Mouse (Mus musculus) liver, embryonic 14.5 days (tissue): Measurements from ENCODE around the gene Donson. TPM values are rescaled to one million over a fixed set of nuclear protein-coding genes. Genes with fewer than 3 reads are reported as not detected.

Experiments
- ATAC-seq: fragments of 200-750 bp; cut with Nextera tagmentation; 2 replicates; pipeline ENCODE4 v1.8.0; 2017; ENCODE audit warnings: moderate number of reproducible peaks, mild to moderate bottlenecking, moderate library complexity; ENCODE audit not compliant: insufficient read depth
- DNase-seq, 3 experiments: peaks; one replicate each; pipeline ENCODE4 v3.0.0-alpha.2; 2012 to 2013; ENCODE audit warnings: low read depth in 3 of 3, low spot score in 3 of 3
- H3K27ac ChIP-seq: fragments of 300-500 bp; sonication (generic); 2 replicates; pipeline ENCODE4 v1.5.1; 2014; ENCODE audit warnings: moderate library complexity, mild to moderate bottlenecking, control low read depth, inconsistent platforms
- H3K27me3 ChIP-seq: fragments of 300-500 bp; sonication (generic); 2 replicates; pipeline ENCODE4 v1.6.1; 2014; ENCODE audit warnings: mild to moderate bottlenecking, low read length, moderate library complexity; ENCODE audit not compliant: control insufficient read depth, insufficient read depth
- H3K36me3 ChIP-seq: fragments of 300-500 bp; sonication (generic); replicated peaks from 2 replicates; pipeline ENCODE4 v1.6.1; 2014; ENCODE audit warnings: low read depth; ENCODE audit not compliant: control insufficient read depth, insufficient read depth
- H3K4me1 ChIP-seq, 2 experiments: fragments of 200-500 bp in 1 of 2; fragments of 300-500 bp in 1 of 2; sonication (generic) in 1 of 2; replicated peaks; 2 replicates each; pipeline ENCODE4 v1.6.1; 2012 to 2014; ENCODE audit warnings: antibody characterized with exemption in 1 of 2, inconsistent platforms in 1 of 2, low read length in 1 of 2; ENCODE audit not compliant: control insufficient read depth in 2 of 2, insufficient read depth in 2 of 2
- H3K4me2 ChIP-seq: fragments of 300-500 bp; sonication (generic); 2 replicates; pipeline ENCODE4 v1.6.1; 2014; ENCODE audit warnings: low read depth, mild to moderate bottlenecking, control low read depth, moderate library complexity
- H3K4me3 ChIP-seq, 2 experiments: fragments of 200-500 bp in 1 of 2; fragments of 300-500 bp in 1 of 2; sonication (generic) in 1 of 2; 2 replicates each; pipeline ENCODE4 v1.5.1; 2012 to 2014; ENCODE audit warnings: low read depth in 2 of 2, low read length in 2 of 2, mild to moderate bottlenecking in 2 of 2, control low read depth in 1 of 2, inconsistent platforms in 1 of 2, moderate library complexity in 1 of 2; ENCODE audit not compliant: insufficient read depth in 1 of 2
- H3K9ac ChIP-seq: fragments of 300-500 bp; sonication (generic); replicated peaks from 2 replicates; pipeline ENCODE4 v1.6.1; 2014; ENCODE audit warnings: mild to moderate bottlenecking, control low read depth, moderate library complexity
- H3K9me3 ChIP-seq: fragments of 300-500 bp; sonication (generic); 2 replicates; pipeline ENCODE4 v1.6.1; 2016; ENCODE audit warnings: low read length, mixed read lengths; ENCODE audit not compliant: control insufficient read depth
- CTCF ChIP-seq: IDR thresholded peaks from 2 replicates; pipeline ENCODE4 v1.5.1; 2016; ENCODE audit warnings: antibody characterized with exemption, low read depth, control low read depth
- EP300 ChIP-seq: IDR thresholded peaks from 2 replicates; pipeline ENCODE4 v1.6.1; 2016; ENCODE audit warnings: antibody characterized with exemption, low read depth
- WGBS: fragments of 180-500 bp; shearing (Covaris S2); extraction: QIAGEN DNeasy Blood & Tissue Kit; methylation state at CpG from one replicate; pipeline ENCODE4 v1.1.7; 2014; ENCODE audit not compliant: insufficient replicate concordance; 5-methylcytosine and 5-hydroxymethylcytosine counted together
- polyA plus RNA-seq, 2 experiments: library from polyadenylated mRNA; depleted of rRNA in 1 of 2; stranded (reverse) in 1 of 2; unstranded in 1 of 2; fragments of >200 nt; fragmentation: Nextera tagmentation in 1 of 2; extraction: Ambion mirVana in 1 of 2; gene quantifications; 2 replicates each; pipeline versions ENCODE4 v1.2.1 to v1.2.3; 2012 to 2014

Donson gene
- polyA plus RNA-seq, 2 experiments = 26.2 to 32.0 TPM

DNA sequence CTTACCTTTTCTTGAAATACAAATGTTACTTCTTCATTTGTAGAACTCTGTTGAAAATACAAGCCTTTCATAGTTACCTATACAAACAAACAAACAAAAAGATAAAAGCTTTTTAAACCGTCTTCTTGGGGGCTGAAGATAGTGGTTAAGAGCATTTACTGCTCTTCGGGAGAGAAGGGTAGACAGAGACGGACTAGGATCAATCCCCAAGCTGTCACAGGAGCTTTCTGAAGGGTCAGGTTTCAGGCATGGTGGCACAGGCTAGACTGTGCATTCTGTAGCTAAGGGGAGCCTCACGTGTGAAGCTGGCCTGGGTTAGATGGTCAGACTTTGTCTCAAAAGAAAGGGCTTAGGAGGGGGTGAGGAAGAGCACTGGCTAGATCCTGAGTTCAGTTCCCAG, 28.8 kb upstream of the Donson start:
- no peak overlapping the region for H3K4me3 ChIP-seq
- no peaks in the 10 kb centered on the region for H3K27me3 ChIP-seq
- H3K9ac ChIP-seq = peak overlapping the region; percentile 60
- H3K9me3 ChIP-seq = no peaks in the 10 kb centered on the region
- H3K36me3 ChIP-seq = peaks cover 3% of the 10 kb centered on the region
- DNase-seq (peak in 2 of 3 experiments; percentile 16 to 36), ATAC-seq (peak; percentile 74)
- peaks cover 22 to 23% of the 10 kb centered on the region in 2 experiments for H3K4me1 ChIP-seq
- peak overlapping the region; percentile 95 for H3K27ac ChIP-seq
- TF ChIP-seq EP300 (no peak), CTCF (no peak)
- H3K4me2 ChIP-seq = peak overlapping the region; percentile 50
- WGBS = 15% methylated on average over 4 of the region's 4 CpGs

DNA sequence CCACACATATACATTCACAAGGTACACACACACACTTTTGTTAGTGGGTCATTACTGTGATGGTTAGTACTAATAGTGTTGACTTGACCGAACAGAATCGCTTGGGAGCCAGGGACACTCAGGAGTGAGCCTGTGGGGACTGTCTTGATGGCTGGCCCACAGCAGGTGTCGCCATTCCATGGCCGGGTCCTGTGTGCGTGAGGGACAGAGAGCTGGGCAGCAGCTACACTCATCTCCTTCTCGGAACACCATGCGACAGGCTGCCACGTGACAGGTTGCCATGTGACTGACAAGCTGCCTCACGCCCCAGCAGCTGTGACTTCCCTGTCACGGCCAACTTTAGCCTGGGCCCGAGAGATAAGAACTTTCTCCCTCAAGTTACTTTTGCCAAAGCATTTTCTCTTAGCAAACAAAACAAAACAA, 28.4 kb upstream of the Donson start:
- H3K9me3 ChIP-seq = no peaks in the 10 kb centered on the region
- no peaks in the 10 kb centered on the region for H3K27me3 ChIP-seq
- peaks cover 4% of the 10 kb centered on the region for H3K36me3 ChIP-seq
- ATAC-seq (peak; percentile 99), DNase-seq (peak; percentile 94 to 97 (median 94))
- H3K4me2 ChIP-seq = peak overlapping the region; percentile 59
- peaks cover 22 to 23% of the 10 kb centered on the region in 2 experiments for H3K4me1 ChIP-seq
- H3K27ac ChIP-seq = peak overlapping the region; percentile 95
- TF ChIP-seq EP300 (peak; percentile 91), CTCF (peak; percentile 78)
- H3K9ac ChIP-seq = peak overlapping the region; percentile 56
- WGBS = 28% methylated on average over 11 of the region's 11 CpGs
- H3K4me3 ChIP-seq = no peak overlapping the region

DNA sequence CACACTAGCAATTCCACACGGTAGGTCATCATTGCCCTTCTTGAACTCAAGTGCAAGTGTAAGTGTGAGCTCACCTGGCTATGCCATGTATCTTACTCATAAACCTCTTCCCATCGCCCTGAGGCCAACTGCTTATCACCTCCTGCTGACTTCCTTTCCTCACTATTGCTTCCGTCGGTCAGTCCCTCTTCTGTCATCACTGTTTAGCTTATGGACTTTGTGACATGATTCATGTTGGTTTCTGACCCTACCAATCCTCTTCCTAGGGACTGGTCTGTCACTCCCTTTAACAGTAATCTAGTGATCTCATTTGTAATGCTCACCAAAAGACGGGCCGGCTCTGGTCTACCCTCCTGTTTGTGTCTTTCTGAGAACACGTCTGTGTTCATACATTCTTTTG, 21.7 kb upstream of the Donson start:
- no peak for ATAC-seq

DNA sequence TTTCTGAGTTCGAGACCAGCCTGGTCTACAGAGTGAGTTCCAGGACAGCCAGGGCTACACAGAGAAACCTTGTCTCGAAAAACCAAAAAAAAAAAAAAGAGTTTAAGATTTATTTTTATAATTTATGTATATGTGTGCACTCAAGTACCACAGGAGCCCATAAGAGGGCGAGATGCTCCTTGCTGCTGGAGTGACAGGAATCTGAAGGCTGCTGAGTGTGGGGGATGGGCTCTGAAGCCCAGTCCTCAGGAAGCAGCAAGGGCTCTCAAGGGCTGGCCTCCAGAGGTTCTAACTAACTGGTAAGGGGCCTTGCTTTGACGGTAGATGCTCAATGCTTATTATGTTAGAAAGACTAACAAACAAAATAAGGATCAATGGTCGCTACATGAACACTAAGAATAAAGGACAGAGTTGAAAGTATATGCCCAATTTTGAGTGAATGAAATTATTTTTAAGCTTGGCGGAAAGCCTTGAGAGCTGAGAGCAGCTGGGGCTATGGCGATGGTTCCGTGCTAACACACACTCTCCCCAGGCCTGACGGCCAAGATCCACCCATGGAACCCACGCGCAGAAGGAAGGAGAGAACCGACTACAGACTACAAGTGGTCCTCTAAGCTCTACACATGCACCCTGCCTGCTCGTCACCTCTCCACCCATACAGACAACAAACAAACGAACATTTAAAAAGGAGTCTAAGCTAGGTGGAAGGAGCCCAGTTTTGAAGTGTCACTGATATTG, 16.2 kb upstream of the Donson start:
- H3K4me3 ChIP-seq = no peak overlapping the region
- H3K4me1 ChIP-seq = no peaks in the 10 kb centered on the region
- H3K27me3 ChIP-seq = no peaks in the 10 kb centered on the region
- 74% methylated on average over 14 of the region's 14 CpGs for WGBS
- no peak for DNase-seq
- H3K27ac ChIP-seq = no peak overlapping the region
- H3K9ac ChIP-seq = no peak overlapping the region
- peaks cover 20% of the 10 kb centered on the region for H3K36me3 ChIP-seq
- no peaks in the 10 kb centered on the region for H3K9me3 ChIP-seq
- TF ChIP-seq CTCF (0 out of 2 replicates have a peak, but pooled peaks have one; percentile 28), EP300 (no peak)
- ATAC-seq = no peak
- no peak overlapping the region for H3K4me2 ChIP-seq

More for the DNA sequence above, 21.7 kb upstream of the Donson start:
- Histone ChIP-seq H3K27ac (no peak overlapping the region), H3K4me2 (no peak overlapping the region), H3K27me3 (no peaks in the 10 kb centered on the region), H3K4me1 (no peaks in the 10 kb centered on the region), H3K4me3 (no peak overlapping the region), H3K9me3 (no peaks in the 10 kb centered on the region), H3K9ac (no peak overlapping the region), H3K36me3 (peaks cover 13% of the 10 kb centered on the region)
- 53% methylated on average over 7 of the region's 7 CpGs for WGBS
- TF ChIP-seq CTCF = no peak
- no peak for TF ChIP-seq EP300
- no peak for DNase-seq

DNA sequence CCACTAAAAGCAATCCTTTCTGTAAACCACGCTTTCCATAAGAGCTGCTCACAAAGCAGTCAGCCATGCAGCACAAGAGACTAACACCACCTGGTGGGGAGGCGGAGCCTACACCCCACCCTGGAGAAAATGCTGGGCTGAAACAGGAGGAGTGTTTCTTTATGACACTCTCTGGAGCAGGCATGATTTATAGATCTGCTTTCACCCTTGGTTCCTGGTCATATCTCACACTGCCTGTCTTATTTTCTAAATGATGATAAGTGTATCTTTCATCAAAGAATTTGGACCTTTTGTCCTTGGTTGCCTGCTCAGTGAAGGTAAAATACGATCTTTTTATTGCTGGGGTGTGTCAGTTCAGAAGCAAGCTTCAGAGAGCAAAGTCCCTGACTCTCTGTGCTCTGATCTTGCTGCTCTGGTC, 14.2 kb upstream of the Donson start:
- peaks cover 21% of the 10 kb centered on the region for H3K36me3 ChIP-seq
- H3K27me3 ChIP-seq = no peaks in the 10 kb centered on the region
- ATAC-seq (no peak), DNase-seq (no peak)
- H3K9me3 ChIP-seq = no peaks in the 10 kb centered on the region
- H3K27ac ChIP-seq = no peak overlapping the region
- no peak overlapping the region for H3K9ac ChIP-seq
- H3K4me2 ChIP-seq = no peak overlapping the region
- no peaks in the 10 kb centered on the region for H3K4me1 ChIP-seq
- WGBS = 69% methylated on average over 3 of the region's 3 CpGs
- H3K4me3 ChIP-seq = no peak overlapping the region
- TF ChIP-seq CTCF (peak; percentile 19), EP300 (no peak)
